Mouse (Mus musculus) cerebellum, adult 2 months (tissue): ENCODE results near the gene Pla2g5. TPM values are rescaled to one million over a fixed set of nuclear protein-coding genes. Genes with fewer than 3 reads are reported as not detected.

Source experiments
- DNase-seq, 2 experiments: peaks; one replicate each; pipeline ENCODE4 v3.0.0; 2021
- H3K27ac ChIP-seq: fragments of 200-500 bp; 2 replicates; pipeline ENCODE4 v1.5.1; 2012; ENCODE audit warnings: low read length, control low read depth, inconsistent platforms; ENCODE audit not compliant: insufficient read depth
- H3K27me3 ChIP-seq: fragments of 200-500 bp; 2 replicates; pipeline ENCODE4 v1.6.1; 2012; ENCODE audit warnings: inconsistent platforms, mild to moderate bottlenecking, low read length, moderate library complexity; ENCODE audit not compliant: control insufficient read depth, insufficient read depth
- H3K4me1 ChIP-seq: fragments of 200-500 bp; 2 replicates; pipeline ENCODE4 v1.6.1; 2011; ENCODE audit warnings: low read length; ENCODE audit not compliant: control insufficient read depth, insufficient read depth
- H3K4me3 ChIP-seq: fragments of 200-500 bp; replicated peaks from 2 replicates; pipeline ENCODE3; 2011; ENCODE audit warnings: mild to moderate bottlenecking, low read depth, low read length, control low read depth; ENCODE audit not compliant: insufficient read depth
- CTCF ChIP-seq: fragments of 200-500 bp; IDR thresholded peaks from 2 replicates; pipeline ENCODE4 v1.5.1; 2011; ENCODE audit warnings: low read depth, mild to moderate bottlenecking, control low read depth, low read length, moderate library complexity, borderline replicate concordance; ENCODE audit not compliant: insufficient read depth
- POLR2A ChIP-seq: fragments of 200-500 bp; IDR thresholded peaks from 2 replicates; pipeline ENCODE4 v1.6.1; 2011; ENCODE audit warnings: low read length, control low read depth, borderline replicate concordance; ENCODE audit not compliant: insufficient read depth
- WGBS: fragments of 180-500 bp; shearing (Covaris S2); methylation state at CpG from one replicate; pipeline ENCODE4 v1.1.7; 2018; 5-methylcytosine and 5-hydroxymethylcytosine counted together
- polyA plus RNA-seq: library from polyadenylated mRNA; depleted of rRNA; stranded (reverse); fragments of >200 nt; gene quantifications from 2 replicates; pipeline ENCODE4 v1.2.3, GENCODE M21; 2012

The Pla2g5 gene
- polyA plus RNA-seq, 1 experiment, result 2.0 TPM

GRCm38 (mm10) chr4:138775435-138775834 lies 87.8 kb downstream of the Pla2g5 start, which contains the start of gene Pla2g2d:
TSS of gene Pla2g2d (plus strand) at chr4:138775735.
- WGBS, result 85% methylated on average over 6 of the region's 6 CpGs
- H3K27ac ChIP-seq, result no peak within 1 kb of the TSS

GRCm38 (mm10) chr4:138772386-138772785 lies 90.9 kb downstream of the Pla2g5 start:
- WGBS, result 86% methylated on average over 5 of the region's 5 CpGs
- Histone ChIP-seq H3K27me3 (no peaks in the 10 kb centered on the region), H3K27ac (no peak overlapping the region), H3K4me3 (no peak overlapping the region), H3K4me1 (no peaks in the 10 kb centered on the region)
- TF ChIP-seq POLR2A (no peak), CTCF (no peak)
- DNase-seq, result no peak

More at GRCm38 (mm10) chr4:138775435-138775834, 87.8 kb downstream of the Pla2g5 start, which contains the start of gene Pla2g2d:
- Histone ChIP-seq H3K27me3 (no peaks in the 10 kb centered on the region), H3K4me3 (no peak within 1 kb of the TSS), H3K4me1 (no peaks in the 10 kb centered on the region)
- TF ChIP-seq POLR2A (no peak), CTCF (no peak)
- no peak for DNase-seq

- Histone ChIP-seq H3K4me1 (no peaks in the 10 kb centered on the region), H3K27me3 (no peaks in the 10 kb centered on the region), H3K4me3 (no peak overlapping the region), H3K27ac (no peak overlapping the region)
- DNase-seq, result no peak
- 88% methylated on average over 10 of the region's 10 CpGs for WGBS
- TF ChIP-seq CTCF (no peak), POLR2A (no peak)
Measured at GRCm38 (mm10) chr4:138771970-138772369, 91.3 kb downstream of the Pla2g5 start.

GRCm38 (mm10) chr4:138762266-138762665 lies 101.0 kb downstream of the Pla2g5 start:
- TF ChIP-seq POLR2A, result no peak
- no peak for TF ChIP-seq CTCF
- Histone ChIP-seq H3K27me3 (no peaks in the 10 kb centered on the region; the same call in 1 of the 2 replicates), H3K4me3 (no peak overlapping the region), H3K4me1 (no peaks in the 10 kb centered on the region), H3K27ac (no peak overlapping the region)
- DNase-seq, result no peak
- 86% methylated on average over 9 of the region's 9 CpGs for WGBS

GRCm38 (mm10) chr4:138757416-138757815 lies 105.9 kb downstream of the Pla2g5 start, which contains the start of gene Pla2g2f:
TSS of gene Pla2g2f (minus strand) at chr4:138757626.
- no peak within 1 kb of the TSS for H3K4me3 ChIP-seq
- no peak for TF ChIP-seq CTCF
- TF ChIP-seq POLR2A, result no peak
- H3K27ac ChIP-seq, result no peak within 1 kb of the TSS
- peaks cover 12% of the 10 kb centered on the region; the same call in 1 of the 2 replicates for H3K4me1 ChIP-seq
- 67% methylated on average over 8 of the region's 8 CpGs for WGBS
- no peak for DNase-seq
- H3K27me3 ChIP-seq, result no peaks in the 10 kb centered on the region; the same call in 1 of the 2 replicates

GRCm38 (mm10) chr4:138755983-138756382 lies 107.3 kb downstream of the Pla2g5 start:
- H3K4me1 ChIP-seq, result peaks cover 12% of the 10 kb centered on the region; the same call in 1 of the 2 replicates
- TF ChIP-seq POLR2A, result no peak
- no peak for DNase-seq
- no peak overlapping the region for H3K4me3 ChIP-seq
- H3K27ac ChIP-seq, result no peak overlapping the region
- WGBS, result 88% methylated on average over 11 of the region's 11 CpGs
- H3K27me3 ChIP-seq, result no peaks in the 10 kb centered on the region

GRCm38 (mm10) chr4:138755439-138755838 lies 107.8 kb downstream of the Pla2g5 start:
- no peak for DNase-seq
- H3K27ac ChIP-seq, result no peak overlapping the region
- H3K27me3 ChIP-seq, result no peaks in the 10 kb centered on the region
- H3K4me1 ChIP-seq, result peaks cover 12% of the 10 kb centered on the region; the same call in 1 of the 2 replicates
- H3K4me3 ChIP-seq, result no peak overlapping the region
- no peak for TF ChIP-seq POLR2A
- TF ChIP-seq CTCF, result no peak
- 50% methylated on average over 4 of the region's 4 CpGs for WGBS

- TF ChIP-seq POLR2A, result no peak
- 97% methylated on average over 9 of the region's 9 CpGs for WGBS
- Histone ChIP-seq H3K4me3 (no peak overlapping the region), H3K27ac (no peak overlapping the region), H3K27me3 (no peaks in the 10 kb centered on the region), H3K4me1 (peaks cover 12% of the 10 kb centered on the region; the same call in 1 of the 2 replicates)
- DNase-seq, result no peak
Measured at GRCm38 (mm10) chr4:138754432-138754831, 108.8 kb downstream of the Pla2g5 start.
